Mouse (Mus musculus): Measurements from ENCODE around the gene 1700020A23Rik. TPM values are rescaled to one million over a fixed set of nuclear protein-coding genes. Genes with fewer than 3 reads are reported as not detected.

Gene 1700020A23Rik
- total and polyA plus RNA-seq, 3 experiments, result not detected

DNA sequence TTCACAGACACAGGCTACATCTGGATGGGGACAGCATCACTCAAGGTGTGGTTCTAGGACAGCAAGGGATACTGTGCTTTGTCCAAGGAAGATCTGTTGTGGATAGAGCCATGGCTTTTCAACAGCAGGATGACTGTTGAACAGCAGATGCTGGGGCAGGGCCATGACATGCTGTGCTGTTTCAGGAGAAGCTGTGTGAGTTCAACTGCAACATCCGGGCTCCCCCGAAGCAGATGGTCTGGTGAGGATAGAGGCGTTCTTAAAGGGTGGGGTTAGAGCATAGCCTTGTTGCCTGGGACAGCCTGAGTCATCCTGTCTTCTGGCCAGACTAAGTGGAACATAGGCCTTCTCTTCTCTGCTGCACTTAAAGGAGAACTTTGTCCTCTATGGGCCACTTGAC lies 33.8 kb downstream of the 1700020A23Rik start:
- Histone ChIP-seq H3K9me3 (replicated peaks; ENCODE audit: insufficient read depth, low read length) (no peaks in the 10 kb centered on the region), H3K27ac (ENCODE audit: control insufficient read depth, low read depth, low read length) (no peak overlapping the region), H3K4me1 (ENCODE audit: control insufficient read depth in 1 of 2, insufficient read depth in 2 of 2, low read length in 2 of 2) (no peaks in the 10 kb centered on the region), H3K4me3 (ENCODE audit: control insufficient read depth in 1 of 2, insufficient read depth in 1 of 2, low read depth in 2 of 2, low read length in 2 of 2) (no peak overlapping the region), H3K27me3 (ENCODE audit: control insufficient read depth in 1 of 2, insufficient read depth in 2 of 2, low read length in 2 of 2) (no peaks in the 10 kb centered on the region), H3K79me2 (ENCODE audit: control insufficient read depth, insufficient read depth, low read length, poor library complexity) (peaks cover 8% of the 10 kb centered on the region; the same call in 1 of the 2 replicates), H3K36me3 (ENCODE audit: control insufficient read depth in 1 of 2, insufficient read depth in 2 of 2, low read length in 2 of 2) (peaks cover 0 to 19% of the 10 kb centered on the region in 2 experiments; a peak in 2 of 4 replicates), H3K9ac (ENCODE audit: control insufficient read depth, low read depth, low read length, poor library complexity, severe bottlenecking) (no peak overlapping the region)
- no peak for DNase-seq (ENCODE audit: low read depth, low spot score)
- no peak for TF ChIP-seq USF1 (IDR thresholded peaks at IDR 0.05; ENCODE audit: low read depth, low read length)
- no peak for TF ChIP-seq ZNF384 (IDR thresholded peaks at IDR 0.05; ENCODE audit: low read depth, low read length)
- no peak for TF ChIP-seq EP300 (IDR thresholded peaks at IDR 0.05; ENCODE audit: low read depth in 1 of 2, low read length in 2 of 2)

GRCm38 (mm10) chr2:130439840-130440480 lies 34.9 kb downstream of the 1700020A23Rik start:
- no peak overlapping the region for H3K9ac ChIP-seq (ENCODE audit: control insufficient read depth, low read depth, low read length, poor library complexity, severe bottlenecking)
- H3K4me1 ChIP-seq (ENCODE audit: control insufficient read depth in 1 of 2, insufficient read depth in 2 of 2, low read length in 2 of 2), result no peaks in the 10 kb centered on the region
- no peak overlapping the region for H3K27ac ChIP-seq (ENCODE audit: control insufficient read depth, low read depth, low read length)
- no peak for TF ChIP-seq POLR2AphosphoS2 (IDR thresholded peaks at IDR 0.05; ENCODE audit: low read length)
- no peak for TF ChIP-seq ELF1 (IDR thresholded peaks at IDR 0.05; ENCODE audit: low read depth, low read length)
- TF ChIP-seq ZMIZ1 (IDR thresholded peaks at IDR 0.05; ENCODE audit: low read depth, low read length), result no peak
- TF ChIP-seq RAD21 (IDR thresholded peaks at IDR 0.05; ENCODE audit: low read depth, low read length), result no peak
- H3K9me3 ChIP-seq (replicated peaks; ENCODE audit: insufficient read depth, low read length), result no peaks in the 10 kb centered on the region
- no peak for DNase-seq (ENCODE audit: low read depth, low spot score)
- peaks cover 0 to 21% of the 10 kb centered on the region in 2 experiments; a peak in 2 of 4 replicates for H3K36me3 ChIP-seq (ENCODE audit: control insufficient read depth in 1 of 2, insufficient read depth in 2 of 2, low read length in 2 of 2)
- no peak overlapping the region for H3K4me3 ChIP-seq (ENCODE audit: control insufficient read depth in 1 of 2, insufficient read depth in 1 of 2, low read depth in 2 of 2, low read length in 2 of 2)
- H3K27me3 ChIP-seq (ENCODE audit: control insufficient read depth in 1 of 2, insufficient read depth in 2 of 2, low read length in 2 of 2), result no peaks in the 10 kb centered on the region
- peaks cover 2% of the 10 kb centered on the region; the same call in 1 of the 2 replicates for H3K79me2 ChIP-seq (ENCODE audit: control insufficient read depth, insufficient read depth, low read length, poor library complexity)

- peaks cover 0 to 21% of the 10 kb centered on the region in 2 experiments; a peak in 2 of 4 replicates for H3K36me3 ChIP-seq (ENCODE audit: control insufficient read depth in 1 of 2, insufficient read depth in 2 of 2, low read length in 2 of 2)
- no peaks in the 10 kb centered on the region for H3K79me2 ChIP-seq (ENCODE audit: control insufficient read depth, insufficient read depth, low read length, poor library complexity)
- no peaks in the 10 kb centered on the region for H3K9me3 ChIP-seq (replicated peaks; ENCODE audit: insufficient read depth, low read length)
- no peaks in the 10 kb centered on the region for H3K4me1 ChIP-seq (ENCODE audit: control insufficient read depth in 1 of 2, insufficient read depth in 2 of 2, low read length in 2 of 2)
- no peak overlapping the region for H3K9ac ChIP-seq (ENCODE audit: control insufficient read depth, low read depth, low read length, poor library complexity, severe bottlenecking)
- no peaks in the 10 kb centered on the region for H3K27me3 ChIP-seq (ENCODE audit: control insufficient read depth in 1 of 2, insufficient read depth in 2 of 2, low read length in 2 of 2)
- H3K27ac ChIP-seq (ENCODE audit: control insufficient read depth, low read depth, low read length), result no peak overlapping the region
- no peak for DNase-seq (ENCODE audit: low read depth, low spot score)
- no peak overlapping the region for H3K4me3 ChIP-seq (ENCODE audit: control insufficient read depth in 1 of 2, insufficient read depth in 1 of 2, low read depth in 2 of 2, low read length in 2 of 2)
- no peak for TF ChIP-seq GABPA (IDR thresholded peaks at IDR 0.05; ENCODE audit: low read depth, low read length)
- peak; percentile 38; the same call in 1 of the 2 replicates for TF ChIP-seq USF1 (IDR thresholded peaks at IDR 0.05; ENCODE audit: low read depth, low read length)
- no peak for TF ChIP-seq UBTF (IDR thresholded peaks at IDR 0.05; ENCODE audit: borderline replicate concordance, insufficient read depth, low read depth, low read length)
- TF ChIP-seq ZKSCAN1 (IDR thresholded peaks at IDR 0.05; ENCODE audit: low read depth, low read length), result no peak
- no peak for TF ChIP-seq MAX (IDR thresholded peaks at IDR 0.05; ENCODE audit: low read length)
- TF ChIP-seq KAT2A (conservative IDR thresholded peaks at IDR 0.05; ENCODE audit: low read depth, low read length), result no peak
- TF ChIP-seq CTCF (IDR thresholded peaks at IDR 0.05 in 2 of 3, conservative IDR thresholded peaks at IDR 0.05 in 1 of 3; ENCODE audit: control insufficient read depth in 1 of 3, insufficient read depth in 1 of 3, low read depth in 2 of 3, low read length in 3 of 3, poor library complexity in 1 of 3, severe bottlenecking in 1 of 3), result no peak
- no peak for TF ChIP-seq NRF1 (IDR thresholded peaks at IDR 0.05; ENCODE audit: insufficient read depth, low read depth, low read length, poor library complexity, severe bottlenecking)
Observed at GRCm38 (mm10) chr2:130442162-130442561, 37.1 kb downstream of the 1700020A23Rik start.

Data from MEL (cell line).